Comparison of ENCODE assay signal across 10 mouse cellular contexts in the genomic region with DNA sequence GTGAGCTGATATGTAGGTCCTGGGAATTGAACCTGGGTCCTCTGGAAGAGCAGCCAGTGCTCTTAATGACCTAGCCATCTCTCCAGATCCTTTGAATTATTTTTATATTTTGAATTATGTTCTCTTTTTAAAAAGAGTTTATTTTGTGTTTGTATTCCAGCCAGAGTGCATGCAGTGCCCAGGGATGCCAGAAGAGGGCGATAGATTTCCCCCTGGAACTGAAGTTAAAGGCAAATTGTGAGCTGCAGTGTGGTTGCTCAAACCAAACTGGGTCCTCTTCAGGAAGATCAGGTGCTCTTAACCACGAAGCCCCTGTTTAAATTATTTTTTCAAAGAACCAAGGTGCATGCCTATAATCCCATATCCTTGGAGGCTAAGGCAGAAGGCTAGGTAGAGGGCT. TPM values are rescaled to one million over a fixed set of nuclear protein-coding genes. Genes with fewer than 3 reads are reported as not detected.
DNase-seq lines count a peak whose midpoint lies in the region; ATAC-seq and TF ChIP-seq lines count a peak whose summit lies in the region.
"Had no signal": no experiment of that assay in that cellular context is flagged by ENCODE, and none has a peak within 500 bp of the region (broad histone marks: within the 10 kb centered on the region; RNA-seq: fewer than 3 reads in every experiment).

No protein-coding gene starts in this region.

- TF ChIP-seq CTCF in gastrocnemius, adult 2 months (IDR thresholded peaks at IDR 0.05) = peak; percentile 64
- TF ChIP-seq CTCF in lung, postnatal 0 days (IDR thresholded peaks at IDR 0.05) = peak; percentile 62
- peak; percentile 83 for TF ChIP-seq CTCF in Patski (IDR thresholded peaks at IDR 0.05)
- TF ChIP-seq CTCF in stomach, postnatal 0 days (IDR thresholded peaks at IDR 0.05; ENCODE audit: low read depth) = peak; percentile 68

- H3K9me3 ChIP-seq in lung, postnatal 0 days (ENCODE audit: low read length) = no peaks in the 10 kb centered on the region; the same call in 1 of the 2 replicates
- no peaks in the 10 kb centered on the region for H3K9me3 ChIP-seq in stomach, postnatal 0 days (ENCODE audit: control insufficient read depth, low read length)
- H3K9me3 ChIP-seq: embryonic facial prominence, embryonic 12.5 days had no signal

- ATAC-seq in lung, postnatal 0 days = no peak
- ATAC-seq in Patski = no peak
- ATAC-seq in stomach, postnatal 0 days (ENCODE audit: low FRiP score, low TSS enrichment) = no peak
- ATAC-seq: activated CD4-positive, CD25-positive, alpha-beta regulatory T cell, adult 4 months had no signal

- H3K4me3 ChIP-seq in gastrocnemius, adult 2 months = no peak overlapping the region
- H3K4me3 ChIP-seq in lung, postnatal 0 days (ENCODE audit: low read depth, low read length) = no peak overlapping the region
- no peak overlapping the region for H3K4me3 ChIP-seq in stomach, postnatal 0 days (ENCODE audit: low read depth, low read length)
- H3K4me3 ChIP-seq: embryonic facial prominence, embryonic 12.5 days had no signal

- CTCF ChIA-PET in Patski (lab: Charles Lee) = interaction anchor here (0.7 to 1.5 kb wide), 3 partner anchors 12 to 82 kb away, joined by 3 to 5 read pairs (median 4); no protein-coding TSS in a partner anchor

- in situ Hi-C loops in Patski (cut with MboI; ENCODE audit: low pct_unique_long_range_greater_than_20kb) = loop anchor here (5.0 kb wide), 2 partner anchors 72 to 98 kb away; no protein-coding TSS in a partner anchor

- 14% methylated on average over 2 of the region's 2 CpGs for WGBS in lung, postnatal 0 days
- WGBS in stomach, postnatal 0 days = 15% methylated on average over 2 of the region's 2 CpGs

- H3K4me2 ChIP-seq in lung, postnatal 0 days (replicated peaks; ENCODE audit: low read depth, low read length) = no peak overlapping the region
- no peak overlapping the region for H3K4me2 ChIP-seq in stomach, postnatal 0 days (replicated peaks; ENCODE audit: low read depth)
- H3K4me2 ChIP-seq: embryonic facial prominence, embryonic 12.5 days had no signal

- H3K4me1 ChIP-seq in lung, postnatal 0 days (ENCODE audit: insufficient read depth, low read depth, low read length) = no peaks in the 10 kb centered on the region
- H3K4me1 ChIP-seq in stomach, postnatal 0 days (replicated peaks; ENCODE audit: control insufficient read depth, insufficient read depth) = no peaks in the 10 kb centered on the region

- POLR2A ChIA-PET in Patski (lab: Charles Lee) = no interaction called here

- H3K27ac ChIP-seq in gastrocnemius, adult 2 months = no peak overlapping the region
- H3K27ac ChIP-seq in lung, postnatal 0 days (ENCODE audit: low read length) = no peak overlapping the region
- no peak overlapping the region for H3K27ac ChIP-seq in stomach, postnatal 0 days (replicated peaks)
- H3K27ac ChIP-seq: embryonic facial prominence, embryonic 12.5 days had no signal

- no peak overlapping the region for H3K9ac ChIP-seq in lung, postnatal 0 days (replicated peaks; ENCODE audit: low read depth)
- H3K9ac ChIP-seq in stomach, postnatal 0 days (ENCODE audit: low read length) = no peak overlapping the region
- H3K9ac ChIP-seq: embryonic facial prominence, embryonic 12.5 days had no signal

- H3K27me3 ChIP-seq in lung, postnatal 0 days (replicated peaks; ENCODE audit: insufficient read depth, low read length) = no peaks in the 10 kb centered on the region
- H3K27me3 ChIP-seq in Patski = no peaks in the 10 kb centered on the region
- no peaks in the 10 kb centered on the region for H3K27me3 ChIP-seq in stomach, postnatal 0 days (ENCODE audit: control insufficient read depth, insufficient read depth, low read length)
- H3K27me3 ChIP-seq: embryonic facial prominence, embryonic 12.5 days had no signal

- H3K36me3 ChIP-seq in lung, postnatal 0 days (ENCODE audit: insufficient read depth, low read length) = no peaks in the 10 kb centered on the region
- no peaks in the 10 kb centered on the region for H3K36me3 ChIP-seq in stomach, postnatal 0 days (ENCODE audit: control insufficient read depth, insufficient read depth, low read length)
- H3K36me3 ChIP-seq: embryonic facial prominence, embryonic 12.5 days had no signal

- no peak for TF ChIP-seq EP300 in lung, postnatal 0 days (IDR thresholded peaks at IDR 0.05)
- TF ChIP-seq EP300 in stomach, postnatal 0 days (optimal IDR thresholded peaks at IDR 0.05) = no peak

- intact Hi-C loops in gastrocnemius, adult 2 months (cut with DNase I) = loop anchor here (5.0 kb wide), 1 partner anchor 107 kb away; no protein-coding TSS in a partner anchor

- DNase-seq in gastrocnemius, adult 2 months = no peak
- no peak for DNase-seq in gastrocnemius, adult 18-20 months (ENCODE audit: low spot score)
- no peak for DNase-seq in lung, postnatal 0 days (ENCODE audit: low spot score)
- DNase-seq in lung, postnatal 10 days = no peak
- DNase-seq in Patski (ENCODE audit: low read depth, low spot score) (no peak), adipocyte (ENCODE audit: low spot score) (no peak)
- DNase-seq in stomach, postnatal 0 days (ENCODE audit: low spot score) = no peak
- DNase-seq in cerebellum, adult 8-10 months = no peak

RNA-seq across cellular contexts. Expression of gene Dpy19l3, which starts 5.3 kb away (rescaled TPM):
- total RNA-seq in gastrocnemius, adult 2 months (2021) = 1 to 10 TPM; 5.8 to 7.1 TPM
- total RNA-seq in gastrocnemius, adult 18-20 months (2021) = 1 to 10 TPM; 5.8 to 6.8 TPM
- 14.3 and 16.2 TPM in 2 replicates for polyA plus RNA-seq in lung, postnatal 0 days (2015; fragmentation: Nextera tagmentation; extraction: Ambion mirVana)
- polyA plus RNA-seq in Patski (2021) = 28.4 TPM
- 7.9 and 9.0 TPM in 2 replicates for polyA plus RNA-seq in stomach, postnatal 0 days (2015; fragmentation: Nextera tagmentation; extraction: Ambion mirVana)

RNA-seq across cellular contexts. Expression of gene Zfp507, which starts 43.2 kb away (rescaled TPM):
- total RNA-seq in gastrocnemius, adult 2 months (2021) = 10 to 100 TPM; 17.9 to 18.5 TPM
- 10 to 100 TPM; 14.8 to 20.3 TPM for total RNA-seq in gastrocnemius, adult 18-20 months (2021)
- polyA plus RNA-seq in lung, postnatal 0 days (2015; fragmentation: Nextera tagmentation; extraction: Ambion mirVana) = 6.9 and 10.1 TPM in 2 replicates
- 19.1 TPM for polyA plus RNA-seq in Patski (2021)
- 6.8 and 7.5 TPM in 2 replicates for polyA plus RNA-seq in stomach, postnatal 0 days (2015; fragmentation: Nextera tagmentation; extraction: Ambion mirVana)
